Comparison of ENCODE assay signal across 28 mouse cellular contexts in genomic region chr11:26421472-26421871, GRCm38 (mm10).
"Had no signal": no experiment of that assay in that cellular context is flagged by ENCODE, and none has a peak within 500 bp of the region (broad histone marks: within the 10 kb centered on the region; RNA-seq: fewer than 3 reads in every experiment).

No protein-coding gene starts in this region.

- H3K4me2 ChIP-seq: embryonic facial prominence, embryonic 12.5 days; embryonic facial prominence, embryonic 13.5 days; embryonic facial prominence, embryonic 15.5 days; forebrain, embryonic 12.5 days; forebrain, embryonic 13.5 days; forebrain, embryonic 15.5 days had no signal

- H3K27me3 ChIP-seq: embryonic facial prominence, embryonic 12.5 days; embryonic facial prominence, embryonic 13.5 days; embryonic facial prominence, embryonic 15.5 days; forebrain, embryonic 12.5 days; forebrain, embryonic 13.5 days; forebrain, embryonic 15.5 days had no signal

- H3K4me1 ChIP-seq: embryonic facial prominence, embryonic 10.5 days; embryonic facial prominence, embryonic 12.5 days; embryonic facial prominence, embryonic 13.5 days; embryonic facial prominence, embryonic 15.5 days; forebrain, embryonic 10.5 days; forebrain, embryonic 12.5 days; forebrain, embryonic 13.5 days; forebrain, embryonic 15.5 days had no signal

- H3K9me3 ChIP-seq: embryonic facial prominence, embryonic 10.5 days; embryonic facial prominence, embryonic 12.5 days; embryonic facial prominence, embryonic 13.5 days; embryonic facial prominence, embryonic 15.5 days; forebrain, embryonic 10.5 days; forebrain, embryonic 12.5 days; forebrain, embryonic 13.5 days; forebrain, embryonic 15.5 days had no signal

- H3K9ac ChIP-seq: embryonic facial prominence, embryonic 12.5 days; embryonic facial prominence, embryonic 13.5 days; embryonic facial prominence, embryonic 15.5 days; forebrain, embryonic 12.5 days; forebrain, embryonic 13.5 days; forebrain, embryonic 15.5 days; forebrain, postnatal 0 days had no signal

- H3K36me3 ChIP-seq: embryonic facial prominence, embryonic 12.5 days; embryonic facial prominence, embryonic 15.5 days; forebrain, embryonic 15.5 days had no signal

- ATAC-seq: forebrain, embryonic 13.5 days; forebrain, embryonic 14.5 days; forebrain, embryonic 15.5 days; forebrain, embryonic 16.5 days; forebrain, postnatal 0 days had no signal

- DNase-seq: cerebellum, adult 18-20 months; cerebellum, adult 2 months; cerebellum, adult 8-10 months; cerebellum, adult 9-10 months; cerebellum, adult 9-11 months; cerebellum, postnatal 10 days; cerebellum, postnatal 14 days; cerebellum, postnatal 25 days; cerebellum, postnatal 36 days; embryo, embryonic 11 days; forebrain, postnatal 0 days; gastrocnemius, adult 2 months; gastrocnemius, postnatal 10 days; gastrocnemius, postnatal 14 days; gastrocnemius, postnatal 25 days; gastrocnemius, postnatal 36 days; heart, adult 11 months had no signal

- H3K27ac ChIP-seq: embryonic facial prominence, embryonic 10.5 days; embryonic facial prominence, embryonic 12.5 days; embryonic facial prominence, embryonic 13.5 days; embryonic facial prominence, embryonic 15.5 days; forebrain, embryonic 10.5 days; forebrain, embryonic 12.5 days; forebrain, embryonic 13.5 days; forebrain, embryonic 15.5 days; gastrocnemius, adult 2 months had no signal

- H3K4me3 ChIP-seq: embryonic facial prominence, embryonic 10.5 days; embryonic facial prominence, embryonic 12.5 days; embryonic facial prominence, embryonic 13.5 days; embryonic facial prominence, embryonic 15.5 days; erythroblast, embryonic 14.5 days; forebrain, embryonic 10.5 days; forebrain, embryonic 12.5 days; forebrain, embryonic 13.5 days; forebrain, embryonic 15.5 days; gastrocnemius, adult 2 months had no signal
